Mouse (Mus musculus) forebrain, embryonic 14.5 days (tissue): ENCODE measurements around the gene Ero1lb. TPM values are rescaled to one million over a fixed set of nuclear protein-coding genes. Genes with fewer than 3 reads are reported as not detected.
A peak's percentile ranks its signal among the peaks of the same experiment; 100 is the strongest.

Experiments
- ATAC-seq: fragments of 200-750 bp; cut with Nextera tagmentation; 2 replicates; pipeline ENCODE4 v1.8.0; 2017; ENCODE audit warnings: mild to moderate bottlenecking, moderate library complexity
- DNase-seq: peaks from one replicate; pipeline ENCODE4 v3.0.0-alpha.2; 2015; ENCODE audit warnings: low spot score
- H3K27ac ChIP-seq: fragments of 300-500 bp; sonication (generic); 2 replicates; pipeline ENCODE4 v1.5.1; 2014; ENCODE audit warnings: low read depth, mild to moderate bottlenecking, control low read depth, low read length, moderate library complexity
- H3K27me3 ChIP-seq: fragments of 300-500 bp; sonication (generic); replicated peaks from 2 replicates; pipeline ENCODE4 v1.6.1; 2014; ENCODE audit warnings: low read length, control low read depth, mixed read lengths; ENCODE audit not compliant: control insufficient read depth, insufficient read depth
- H3K36me3 ChIP-seq: fragments of 300-500 bp; sonication (generic); 2 replicates; pipeline ENCODE4 v1.6.1; 2014; ENCODE audit warnings: low read length, control low read depth; ENCODE audit not compliant: control insufficient read depth, insufficient read depth
- H3K4me1 ChIP-seq: fragments of 300-500 bp; sonication (generic); 2 replicates; pipeline ENCODE4 v1.6.1; 2014; ENCODE audit warnings: antibody characterized with exemption, low read length, control low read depth; ENCODE audit not compliant: control insufficient read depth, insufficient read depth
- H3K4me2 ChIP-seq: fragments of 300-500 bp; sonication (generic); 2 replicates; pipeline ENCODE4 v1.6.1; 2014; ENCODE audit warnings: mild to moderate bottlenecking, control low read depth, low read length
- H3K4me3 ChIP-seq: fragments of 300-500 bp; sonication (generic); 2 replicates; pipeline ENCODE4 v1.5.1; 2014; ENCODE audit warnings: low read depth, low read length, control low read depth
- H3K9ac ChIP-seq: fragments of 300-500 bp; sonication (generic); 2 replicates; pipeline ENCODE4 v1.6.1; 2014; ENCODE audit warnings: mild to moderate bottlenecking, low read length, control low read depth, moderate library complexity
- H3K9me3 ChIP-seq: fragments of 300-500 bp; sonication (generic); replicated peaks from 2 replicates; pipeline ENCODE4 v1.6.1; 2016; ENCODE audit warnings: low read length, control low read depth, mixed read lengths; ENCODE audit not compliant: control insufficient read depth
- WGBS: fragments of 180-500 bp; shearing (Covaris S2); extraction: QIAGEN DNeasy Blood & Tissue Kit; methylation state at CpG from one replicate; pipeline ENCODE4 v1.1.7; 2014; 5-methylcytosine and 5-hydroxymethylcytosine counted together
- polyA plus RNA-seq: library from polyadenylated mRNA; unstranded; fragments of >200 nt; fragmentation: Nextera tagmentation; extraction: Ambion mirVana; gene quantifications from 2 replicates; pipeline ENCODE4 v1.2.1, GENCODE M21; 2014

The Ero1lb gene
- polyA plus RNA-seq, 1 experiment from 2014 or later = 10.4 TPM

DNA sequence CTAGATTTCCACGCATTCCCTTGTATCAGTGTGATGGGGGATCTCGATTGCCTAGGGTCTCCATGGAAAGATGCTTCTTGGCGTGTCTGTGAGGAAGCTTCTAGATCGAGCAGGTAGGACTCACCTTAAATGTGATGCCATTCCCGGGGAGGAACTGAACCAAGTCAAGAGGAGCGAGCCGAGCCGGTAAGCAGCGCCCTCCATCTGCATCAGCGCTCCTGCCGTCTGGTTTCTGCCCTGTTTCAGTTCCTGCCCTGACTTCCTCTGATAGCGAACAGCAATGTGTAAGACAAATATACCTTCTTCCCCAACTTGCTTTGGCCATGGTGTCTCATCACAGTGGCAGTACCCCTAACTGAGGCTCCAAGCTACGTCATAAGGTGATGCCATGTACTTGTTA, 25.6 kb upstream of the Ero1lb start:
- Histone ChIP-seq H3K27ac (peak overlapping the region; percentile 33; the same call in 1 of the 2 replicates), H3K4me2 (peak overlapping the region; percentile 29), H3K4me1 (peaks cover 8% of the 10 kb centered on the region), H3K9me3 (no peaks in the 10 kb centered on the region), H3K4me3 (no peak overlapping the region), H3K9ac (no peak overlapping the region), H3K27me3 (no peaks in the 10 kb centered on the region; the same call in 1 of the 2 replicates), H3K36me3 (no peaks in the 10 kb centered on the region)
- ATAC-seq (no peak), DNase-seq (no peak)
- WGBS = 53% methylated on average over 13 of the region's 13 CpGs

DNA sequence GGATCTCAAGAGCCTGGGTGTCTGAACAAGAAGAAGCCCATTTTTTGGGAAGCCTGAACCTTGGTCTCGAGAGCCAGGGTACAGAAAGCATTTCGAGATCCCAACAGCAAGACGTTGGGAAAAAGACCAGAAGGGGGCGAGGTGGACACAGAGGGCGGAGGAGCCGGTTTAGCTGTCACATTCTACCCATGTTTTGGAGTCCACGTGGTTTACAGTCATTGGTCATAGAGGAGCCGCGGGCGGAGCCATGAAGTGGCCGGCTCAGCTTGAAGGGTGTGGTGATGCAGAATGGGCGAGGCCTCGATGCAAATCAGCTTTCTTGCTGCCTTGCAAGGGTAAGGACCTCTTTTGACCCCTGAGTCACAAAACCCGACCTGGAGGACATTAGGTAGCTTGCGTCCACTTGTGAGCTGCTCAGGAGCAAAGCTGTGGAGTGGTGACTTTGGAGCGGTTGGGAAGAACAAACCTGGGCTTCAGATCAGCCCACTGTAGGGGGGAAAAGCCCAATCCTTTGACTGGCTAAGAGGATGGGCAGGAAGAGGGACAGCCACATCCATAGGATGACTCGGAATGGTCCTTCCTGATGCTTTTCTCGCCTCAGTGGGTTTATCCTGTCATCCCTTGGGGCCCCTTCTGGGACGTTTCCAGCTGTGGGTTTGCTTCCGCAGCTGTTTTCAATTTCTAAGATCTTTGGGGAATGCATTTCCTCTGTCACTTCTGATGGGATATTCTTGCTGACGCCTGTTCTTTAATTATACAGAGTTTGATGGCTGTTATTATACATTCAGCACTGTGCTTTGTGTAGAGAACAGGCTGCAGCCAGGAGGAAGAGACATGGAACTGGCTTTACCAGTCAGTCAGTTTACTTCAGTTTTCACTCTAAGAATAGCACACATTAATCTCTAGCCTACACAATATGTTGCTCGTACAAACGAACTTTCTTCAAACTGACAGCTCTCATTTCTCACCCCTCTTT, 23.4 kb upstream of the Ero1lb start:
- Histone ChIP-seq H3K27me3 (no peaks in the 10 kb centered on the region; the same call in 1 of the 2 replicates), H3K4me1 (peaks cover 8% of the 10 kb centered on the region), H3K27ac (no peak overlapping the region), H3K4me2 (peak overlapping the region; percentile 20), H3K36me3 (no peaks in the 10 kb centered on the region), H3K9ac (no peak overlapping the region), H3K9me3 (no peaks in the 10 kb centered on the region), H3K4me3 (no peak overlapping the region)
- DNase-seq (peak; percentile 33), ATAC-seq (peak; percentile 56)
- WGBS = 10% methylated on average over 23 of the region's 23 CpGs

DNA sequence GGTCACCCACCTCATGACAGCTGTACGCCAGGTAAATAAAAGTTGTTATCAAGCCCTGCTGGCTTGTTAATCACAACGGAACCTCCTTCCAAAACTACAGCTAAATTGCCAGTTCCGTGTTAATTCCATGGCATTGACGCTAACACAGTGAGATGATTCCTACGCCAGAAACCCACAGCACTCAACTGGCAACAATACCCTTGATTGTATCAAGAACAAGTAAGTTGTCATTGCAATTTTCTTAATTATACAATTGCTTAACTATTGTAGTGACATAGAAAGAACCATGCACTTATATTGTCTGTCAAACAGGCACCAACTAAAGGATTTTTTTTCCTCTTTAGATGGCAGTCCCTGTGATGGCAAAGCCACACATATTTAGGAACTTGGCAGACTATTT, 22.4 kb upstream of the Ero1lb start:
- ATAC-seq (peak; percentile 37), DNase-seq (peak; percentile 61)
- WGBS = 63% methylated on average over 5 of the region's 5 CpGs
- no peak overlapping the region for H3K27ac ChIP-seq
- no peaks in the 10 kb centered on the region; the same call in 1 of the 2 replicates for H3K27me3 ChIP-seq
- no peak overlapping the region for H3K4me3 ChIP-seq
- H3K4me1 ChIP-seq = peaks cover 8% of the 10 kb centered on the region
- H3K9me3 ChIP-seq = no peaks in the 10 kb centered on the region
- H3K4me2 ChIP-seq = no peak overlapping the region
- H3K9ac ChIP-seq = no peak overlapping the region
- no peaks in the 10 kb centered on the region for H3K36me3 ChIP-seq

DNA sequence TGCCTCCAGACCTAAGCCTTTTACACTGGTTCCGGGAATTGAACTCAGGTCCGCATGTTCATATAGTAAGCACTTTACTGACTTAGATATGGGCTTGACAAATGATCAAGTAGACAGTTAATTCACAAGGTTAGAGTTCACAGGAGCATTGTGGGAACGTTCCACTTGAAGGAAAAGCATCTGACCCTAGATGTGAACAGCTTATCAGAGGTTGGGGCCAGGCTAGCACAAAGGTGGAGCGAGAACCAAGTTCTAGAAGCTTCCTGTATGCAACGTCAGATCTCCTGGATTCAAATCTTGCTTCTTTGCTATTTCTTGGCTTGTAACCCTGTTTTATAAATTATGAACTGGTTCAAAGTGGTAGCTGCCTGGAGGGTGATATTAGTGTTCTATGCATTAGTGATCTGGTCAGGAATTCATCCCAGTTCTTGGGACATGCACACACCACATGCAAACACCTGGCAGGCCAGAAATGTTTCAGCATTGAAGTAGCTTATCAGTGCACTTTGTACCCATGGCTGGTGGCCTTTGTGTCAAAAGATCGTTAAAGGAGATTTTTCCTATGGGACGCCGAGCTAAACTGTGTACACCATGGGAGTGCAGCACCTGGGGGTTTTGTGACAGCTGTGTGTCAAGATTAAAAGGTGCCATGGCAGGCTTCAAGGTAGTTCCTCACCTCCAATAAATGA, 21.6 kb upstream of the Ero1lb start:
- H3K9me3 ChIP-seq = no peaks in the 10 kb centered on the region
- WGBS = 79% methylated on average over 8 of the region's 8 CpGs
- peaks cover 8% of the 10 kb centered on the region for H3K4me1 ChIP-seq
- no peak overlapping the region for H3K4me3 ChIP-seq
- no peaks in the 10 kb centered on the region; the same call in 1 of the 2 replicates for H3K27me3 ChIP-seq
- no peak for ATAC-seq
- H3K36me3 ChIP-seq = no peaks in the 10 kb centered on the region
- H3K27ac ChIP-seq = no peak overlapping the region
- H3K9ac ChIP-seq = no peak overlapping the region
- no peak for DNase-seq
- no peak overlapping the region for H3K4me2 ChIP-seq

DNA sequence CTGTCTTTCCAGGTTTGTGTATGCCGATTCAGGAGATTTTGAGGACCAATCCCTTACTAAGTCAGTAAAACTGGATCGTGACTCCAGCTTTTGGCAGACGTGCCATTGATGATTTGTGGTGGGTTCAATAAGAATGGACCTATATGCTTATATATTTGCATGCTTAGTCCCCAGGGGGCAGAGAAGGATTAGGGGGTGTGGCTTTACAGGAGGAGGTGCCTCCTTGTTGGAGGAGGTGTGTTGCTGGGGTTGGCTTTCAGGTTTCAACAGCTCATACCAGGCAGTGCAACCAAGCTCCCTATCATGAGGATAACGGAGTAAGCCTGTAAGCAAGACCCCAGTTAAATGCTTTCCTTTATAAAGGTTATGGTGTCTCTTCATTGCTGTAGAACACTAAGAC, 11.5 kb upstream of the Ero1lb start:
- H3K9me3 ChIP-seq = no peaks in the 10 kb centered on the region
- H3K4me3 ChIP-seq = no peak overlapping the region
- ATAC-seq = no peak
- no peaks in the 10 kb centered on the region for H3K4me1 ChIP-seq
- no peak overlapping the region for H3K9ac ChIP-seq
- 63% methylated on average over 4 of the region's 4 CpGs for WGBS
- H3K36me3 ChIP-seq = no peaks in the 10 kb centered on the region
- DNase-seq = no peak
- no peak overlapping the region for H3K27ac ChIP-seq
- H3K27me3 ChIP-seq = 0 out of 2 replicates have a peak, but pooled peaks cover 3% of the 10 kb centered on the region
- no peak overlapping the region for H3K4me2 ChIP-seq

DNA sequence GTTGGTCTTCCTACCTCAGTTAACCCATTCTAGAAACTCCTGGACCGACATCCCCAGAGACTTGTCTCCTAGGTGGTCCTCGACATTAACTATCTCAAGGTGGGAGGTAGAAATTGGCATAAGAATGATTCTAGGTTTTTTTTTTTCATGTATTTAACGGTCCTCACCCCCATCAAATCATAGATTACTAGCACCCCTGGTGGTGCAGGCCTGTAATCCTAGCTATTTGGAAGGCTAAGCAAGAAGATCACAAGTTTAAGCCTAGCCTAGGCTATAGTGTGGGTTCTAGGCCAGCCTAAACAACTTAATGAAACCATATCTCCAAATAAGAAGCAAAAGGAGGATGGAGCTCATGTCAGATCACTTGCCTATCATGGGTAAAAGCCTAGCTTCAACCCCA, 6.6 kb upstream of the Ero1lb start:
- no peaks in the 10 kb centered on the region for H3K4me1 ChIP-seq
- no peak overlapping the region for H3K4me2 ChIP-seq
- H3K4me3 ChIP-seq = no peak overlapping the region
- H3K9me3 ChIP-seq = no peaks in the 10 kb centered on the region
- ATAC-seq (no peak), DNase-seq (no peak)
- no peak overlapping the region for H3K9ac ChIP-seq
- H3K27ac ChIP-seq = no peak overlapping the region
- no peaks in the 10 kb centered on the region for H3K27me3 ChIP-seq
- no peaks in the 10 kb centered on the region for H3K36me3 ChIP-seq
- WGBS = 53% methylated on average over 3 of the region's 3 CpGs

DNA sequence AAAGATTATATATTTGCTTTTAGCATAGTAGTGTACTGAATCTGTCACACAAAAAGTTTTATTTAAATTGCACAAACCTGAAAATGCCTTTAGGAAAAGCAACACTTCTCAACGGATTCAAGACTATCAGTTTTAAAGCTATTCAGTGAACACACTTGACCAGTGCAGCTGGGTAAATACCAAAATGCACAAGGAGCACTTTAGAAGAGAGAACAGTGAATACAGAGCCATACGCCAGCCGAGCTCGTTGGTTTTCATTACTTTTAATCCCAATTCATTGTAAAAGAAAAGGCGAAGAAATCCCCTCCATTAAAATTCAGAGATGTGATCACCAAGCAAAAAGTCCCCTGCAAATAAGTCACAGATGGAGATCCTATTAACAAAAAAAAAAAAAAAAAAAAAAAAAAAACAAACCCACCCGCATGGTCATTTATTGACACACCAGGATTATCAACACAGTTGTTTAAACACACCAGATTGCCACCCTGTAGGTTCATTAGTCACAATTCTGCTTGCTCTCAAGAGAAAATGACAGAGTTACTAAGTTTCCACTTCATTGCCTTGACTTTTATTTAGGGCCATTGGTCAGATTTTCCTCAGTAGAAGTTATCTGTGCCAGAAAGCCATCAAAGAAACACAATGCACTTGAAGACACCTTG, 6.1 kb upstream of the Ero1lb start:
- ATAC-seq (no peak), DNase-seq (no peak)
- 21% methylated on average over 6 of the region's 6 CpGs for WGBS
- H3K36me3 ChIP-seq = no peaks in the 10 kb centered on the region
- H3K27me3 ChIP-seq = no peaks in the 10 kb centered on the region
- H3K27ac ChIP-seq = no peak overlapping the region
- H3K9me3 ChIP-seq = no peaks in the 10 kb centered on the region
- H3K4me3 ChIP-seq = no peak overlapping the region
- no peaks in the 10 kb centered on the region for H3K4me1 ChIP-seq
- no peak overlapping the region for H3K4me2 ChIP-seq
- H3K9ac ChIP-seq = no peak overlapping the region

DNA sequence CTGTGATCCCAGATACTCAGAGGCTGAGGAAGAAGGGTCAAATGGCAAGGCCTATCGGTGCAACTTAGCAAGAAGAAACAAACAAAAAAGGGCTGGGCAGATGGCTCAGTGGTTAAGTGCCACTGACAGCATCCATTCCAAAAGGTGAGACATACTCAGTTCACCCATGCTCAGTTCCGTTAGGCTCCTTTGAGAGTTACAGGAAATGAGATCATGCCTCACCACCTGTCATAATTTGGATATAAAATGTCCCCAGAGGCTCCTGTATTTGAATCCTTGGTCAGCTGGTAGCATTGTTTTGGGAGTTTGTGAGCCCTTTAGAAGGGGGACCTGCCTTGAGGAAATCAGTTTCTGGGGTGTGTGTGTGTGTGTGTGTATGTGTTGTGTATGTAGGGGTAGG, 3.9 kb upstream of the Ero1lb start:
- no peak for ATAC-seq
- DNase-seq = no peak
- Histone ChIP-seq H3K9me3 (no peaks in the 10 kb centered on the region), H3K4me3 (no peak overlapping the region), H3K36me3 (no peaks in the 10 kb centered on the region), H3K27me3 (no peaks in the 10 kb centered on the region), H3K9ac (no peak overlapping the region), H3K4me2 (no peak overlapping the region), H3K4me1 (peaks cover 3% of the 10 kb centered on the region; the same call in 1 of the 2 replicates), H3K27ac (no peak overlapping the region)
- 88% methylated on average over 2 of the region's 2 CpGs for WGBS
